Mouse (Mus musculus): ENCODE results near the gene Eno4.
"Not testable (repeated sequence)": the region's sequence is repeated elsewhere in the genome, so short reads cannot be mapped to it uniquely, and the experiment has no call there.

Gene Eno4

GRCm38 (mm10) chr19:58942841-58943828 is at the start of gene Eno4, which contains the start of gene Hspa12a:
Gene Eno4 (plus strand): TSS chr19:58943425.
Gene Hspa12a (minus strand): TSS chr19:58943654.
- peak; percentile 89 to 90 for DNase-seq

- DNase-seq, result no peak
Observed at GRCm38 (mm10) chr19:58896216-58896615, 47.0 kb upstream of the Eno4 start.

DNA sequence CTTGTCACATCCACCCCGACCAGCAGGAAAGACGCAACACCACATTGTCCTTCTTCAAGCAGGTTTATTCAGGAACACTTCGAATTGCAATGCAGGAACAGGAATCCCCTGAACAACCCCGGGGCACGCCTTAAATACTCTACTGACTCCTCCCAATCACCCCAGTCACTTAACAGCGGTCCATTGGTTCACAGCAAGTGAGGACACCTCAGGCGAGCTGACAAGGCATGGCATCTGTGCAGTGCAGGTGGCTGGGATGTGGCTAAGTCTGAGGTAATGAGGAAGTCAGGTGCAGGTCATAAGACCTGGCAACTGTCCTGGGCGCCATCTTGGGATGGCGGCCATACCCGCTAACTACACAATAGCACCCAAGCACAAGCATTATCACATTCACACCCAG is 42.8 kb upstream of the Eno4 start:
- not testable (repeated sequence) for DNase-seq

- no peak for DNase-seq
Observed at GRCm38 (mm10) chr19:58903079-58903898, 39.9 kb upstream of the Eno4 start.

DNA sequence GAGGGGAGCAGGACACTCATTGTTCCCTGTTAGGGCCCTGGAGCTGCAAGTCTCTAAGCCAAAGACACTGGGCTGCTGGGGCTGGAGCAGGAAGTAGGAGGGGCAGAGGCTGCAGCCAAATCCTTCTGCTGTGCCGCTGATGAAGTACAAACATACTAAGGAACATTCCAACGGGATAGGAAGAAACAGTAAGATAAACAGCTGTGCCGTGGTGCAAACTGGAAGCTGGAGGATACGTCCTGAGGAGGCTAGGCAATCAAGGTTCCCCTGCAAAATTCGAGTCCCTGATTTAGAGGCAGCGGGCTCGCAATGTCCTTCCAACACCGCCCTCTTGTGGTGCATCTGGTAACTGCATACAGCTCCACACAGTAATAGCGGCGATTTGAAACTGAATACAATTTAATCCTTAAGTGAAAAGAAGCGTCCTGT is 39.3 kb upstream of the Eno4 start:
- DNase-seq, result peak; percentile 13 to 16

GRCm38 (mm10) chr19:58906685-58907084 is 36.5 kb upstream of the Eno4 start:
- no peak for DNase-seq

DNA sequence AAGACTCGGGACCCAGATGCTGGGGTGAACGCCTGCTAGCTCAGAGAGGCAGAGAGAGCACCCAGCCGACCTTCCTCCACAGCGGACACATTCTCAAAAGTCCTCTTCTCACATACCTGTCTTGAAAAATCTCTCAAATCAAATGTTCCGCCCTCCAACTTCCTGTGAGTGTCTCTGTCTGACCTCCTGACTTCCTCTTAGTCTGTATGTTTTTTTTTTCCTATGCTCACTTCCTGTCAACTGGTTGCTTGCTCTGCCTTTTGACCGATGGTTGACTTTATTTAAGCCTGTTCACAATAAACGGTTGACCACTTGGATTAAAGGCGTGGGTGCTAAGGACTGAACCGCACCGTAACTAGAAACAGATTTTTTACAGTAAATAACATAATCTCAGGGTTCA is 35.2 kb upstream of the Eno4 start:
- no peak for DNase-seq

DNA sequence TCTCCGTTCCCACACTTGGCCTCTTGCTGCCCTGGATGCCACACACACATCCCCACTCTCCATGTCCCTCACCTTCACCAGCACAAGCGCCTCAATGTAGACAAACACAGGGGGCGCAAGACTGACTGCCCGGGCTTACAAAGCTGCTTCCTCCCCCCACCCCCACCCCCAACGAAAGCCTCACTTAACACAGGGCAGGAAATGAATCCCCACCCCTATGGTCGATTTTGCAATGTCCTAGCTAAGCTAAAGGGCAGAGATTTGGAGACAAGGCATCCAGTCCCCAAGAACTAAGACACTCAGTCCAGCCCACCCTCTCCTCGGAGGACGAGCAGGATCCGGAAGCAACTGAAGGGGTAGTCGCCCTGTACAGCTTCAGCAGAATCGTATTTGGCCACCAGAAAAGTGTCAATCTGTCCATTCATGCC is 32.3 kb upstream of the Eno4 start:
- DNase-seq, result peak in 1 of 2 experiments; percentile 9

- peak; percentile 32 to 41 for DNase-seq
Observed at GRCm38 (mm10) chr19:58911386-58911785, 31.8 kb upstream of the Eno4 start.

DNA sequence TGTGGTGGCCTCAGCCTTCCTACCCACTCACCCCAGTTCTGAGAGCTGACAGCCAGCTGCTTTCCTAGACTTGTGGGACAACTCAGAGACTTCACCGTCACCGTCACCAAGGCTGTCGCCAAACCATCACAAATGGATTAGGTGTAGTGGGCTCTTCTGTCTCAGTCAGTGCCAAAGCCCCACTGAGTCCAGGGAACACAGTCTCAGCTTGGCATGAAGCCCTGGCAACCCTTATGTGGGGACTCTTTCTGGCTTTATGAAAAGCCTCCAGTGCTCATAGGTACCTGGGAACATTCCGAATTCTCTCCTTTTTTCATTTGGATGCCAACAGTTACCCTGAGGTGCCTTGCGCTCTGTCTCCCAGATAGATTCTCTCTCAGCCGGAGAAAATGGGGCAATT is 29.9 kb upstream of the Eno4 start:
- DNase-seq, result no peak

DNA sequence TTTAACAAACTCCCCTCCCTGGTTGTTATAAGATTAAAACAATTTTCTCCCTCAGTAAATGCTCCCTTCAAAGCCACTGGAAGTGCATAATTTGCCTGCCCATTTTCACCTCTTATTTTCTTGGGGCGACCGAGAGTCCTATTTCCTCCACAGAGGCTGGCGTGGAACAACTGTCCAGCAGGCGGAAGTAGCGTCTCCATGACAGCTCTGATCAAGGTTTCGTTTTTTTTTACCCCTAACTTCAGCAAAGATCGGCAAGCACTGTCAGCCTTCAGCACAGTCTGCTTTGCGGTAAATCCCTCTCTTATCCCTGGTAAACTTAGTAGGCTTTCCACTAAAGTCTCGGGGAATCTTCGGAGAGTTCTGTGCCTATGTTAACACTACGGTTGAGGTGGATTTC is 24.6 kb upstream of the Eno4 start:
- DNase-seq, result no peak

DNA sequence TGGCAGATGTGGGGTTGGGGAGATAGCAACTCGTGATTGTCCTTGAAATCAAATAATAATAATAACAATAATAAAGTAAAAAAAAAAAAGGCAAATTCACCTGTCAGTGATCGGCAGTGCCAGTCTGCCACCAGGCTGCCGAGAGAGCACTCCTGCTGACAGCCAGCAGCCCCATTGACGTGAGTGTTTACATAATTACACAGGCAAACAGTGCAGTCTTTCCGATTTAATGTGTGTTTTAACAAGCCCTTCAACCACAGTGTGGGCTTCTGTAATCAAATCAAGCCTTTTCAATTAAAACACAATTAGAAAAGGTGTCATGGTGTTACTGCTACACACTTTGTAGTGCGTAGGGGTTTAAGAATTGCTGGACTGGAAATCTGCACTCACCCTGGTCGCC is 24.1 kb upstream of the Eno4 start:
- no peak for DNase-seq

DNA sequence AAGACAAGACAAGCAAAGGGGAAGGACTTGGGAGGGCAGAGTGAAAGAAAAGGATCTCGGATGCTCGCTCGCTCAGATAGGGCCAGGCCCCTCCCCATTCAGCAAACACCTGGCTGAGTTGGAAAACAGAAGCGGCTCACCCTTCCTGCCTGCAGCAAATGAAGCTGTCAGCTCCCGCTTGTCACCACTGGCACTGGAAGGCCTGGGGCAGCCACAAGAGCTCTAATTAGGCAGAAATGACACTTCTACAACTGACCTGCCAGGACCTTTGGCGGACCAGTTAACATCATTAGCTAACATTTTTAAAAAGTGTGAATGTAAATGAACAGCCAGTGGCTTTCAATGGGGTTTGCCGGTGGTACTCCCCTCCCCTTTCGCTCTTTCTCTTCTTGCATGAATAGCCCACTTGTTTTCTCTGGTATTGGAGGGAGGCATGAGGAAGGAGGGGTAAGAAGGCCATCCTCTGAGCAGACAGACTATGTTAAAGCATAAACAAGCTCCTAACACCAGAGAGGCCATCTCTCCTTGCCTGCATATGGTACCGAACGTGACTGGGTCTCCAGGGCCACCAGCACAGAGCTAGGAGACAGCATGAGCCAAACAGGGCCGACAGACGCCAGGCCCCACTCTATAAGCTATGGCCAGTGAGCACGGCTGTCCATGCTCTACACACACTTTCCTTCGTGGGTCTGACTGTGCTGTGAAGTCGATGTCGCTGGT is 12.0 kb upstream of the Eno4 start:
- DNase-seq, result no peak

GRCm38 (mm10) chr19:58933062-58933461 is 10.2 kb upstream of the Eno4 start:
- no peak for DNase-seq

- DNase-seq, result no peak
Observed at GRCm38 (mm10) chr19:58945959-58946358, 2.7 kb downstream of the Eno4 start.

DNA sequence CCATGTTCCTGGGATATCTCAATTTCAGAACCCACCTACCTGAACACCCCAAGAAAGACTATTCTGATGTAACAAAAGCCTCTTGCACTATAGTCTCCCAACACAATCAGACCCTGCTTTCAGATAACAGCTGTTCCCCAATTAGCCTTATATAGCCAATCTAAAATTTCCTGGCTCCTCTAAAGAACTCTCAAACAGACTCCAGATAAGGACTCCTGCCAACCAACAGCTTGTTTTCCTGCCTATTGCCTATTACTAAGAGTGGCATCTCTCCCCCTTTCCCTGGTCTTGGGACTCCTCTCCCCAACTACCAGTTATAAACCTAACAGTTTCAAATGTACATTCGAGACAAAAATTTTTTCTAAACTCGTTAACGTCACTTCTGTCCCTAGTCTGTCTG is 8.3 kb downstream of the Eno4 start:
- DNase-seq, result no peak

GRCm38 (mm10) chr19:58952236-58952635 is 9.0 kb downstream of the Eno4 start:
- DNase-seq, result no peak

- DNase-seq, result no peak
Observed at GRCm38 (mm10) chr19:58954779-58955178, 11.6 kb downstream of the Eno4 start.

DNA sequence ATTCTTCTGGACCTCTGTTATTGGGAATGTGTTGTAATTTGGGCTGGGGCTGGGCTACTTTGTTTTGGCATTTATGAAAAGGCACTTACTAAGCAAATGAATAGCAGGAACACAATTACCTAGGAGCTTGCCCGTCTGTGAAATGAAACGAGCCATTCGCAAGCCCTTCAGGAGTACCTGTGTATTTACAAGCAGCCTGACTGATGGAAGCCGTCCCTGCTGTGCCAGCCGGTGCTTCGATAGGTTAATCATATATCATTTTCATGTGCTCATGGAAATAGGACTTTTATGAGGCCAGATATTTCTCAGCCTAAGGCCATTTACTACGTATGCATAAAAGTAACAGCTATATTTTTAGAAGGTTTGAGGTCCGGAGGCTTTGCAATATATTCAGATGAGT is 19.8 kb downstream of the Eno4 start:
- no peak for DNase-seq

DNA sequence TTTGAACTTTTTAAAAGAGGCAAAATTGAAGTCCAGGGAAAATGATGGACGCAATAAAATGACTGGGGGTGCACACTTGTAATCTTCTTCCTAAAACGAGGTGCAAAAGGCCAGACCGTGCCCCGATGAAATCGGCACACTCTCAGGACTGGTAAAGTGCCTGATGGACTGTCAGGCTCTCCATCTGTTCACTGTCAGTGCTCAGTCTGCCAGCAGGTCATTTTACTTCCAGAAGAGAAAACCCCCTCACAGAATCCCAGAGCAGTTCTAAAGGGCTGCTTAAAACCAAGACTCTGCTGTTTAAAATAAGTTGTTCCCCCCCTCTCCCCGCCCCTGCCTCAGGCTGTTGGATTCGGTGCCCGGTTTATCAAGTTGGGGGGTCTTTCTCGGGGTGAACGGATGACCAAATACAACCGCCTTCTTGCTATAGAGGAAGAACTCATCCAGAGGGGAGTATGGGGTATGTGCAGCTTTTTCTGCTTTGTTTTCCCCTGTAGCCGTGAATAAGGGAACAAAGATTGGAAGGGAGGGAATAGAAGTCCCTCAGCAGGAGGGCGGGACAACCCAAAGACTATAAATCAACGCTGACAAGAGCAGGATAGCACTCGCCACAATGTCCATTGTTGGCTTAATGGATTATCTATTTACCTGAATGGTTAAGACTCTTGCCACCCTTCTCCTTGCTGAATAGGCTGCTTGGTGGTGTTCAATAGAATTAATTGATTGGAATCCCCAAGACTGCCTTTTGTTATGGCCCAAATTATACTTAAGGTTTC is 25.7 kb downstream of the Eno4 start:
- DNase-seq, result no peak

DNA sequence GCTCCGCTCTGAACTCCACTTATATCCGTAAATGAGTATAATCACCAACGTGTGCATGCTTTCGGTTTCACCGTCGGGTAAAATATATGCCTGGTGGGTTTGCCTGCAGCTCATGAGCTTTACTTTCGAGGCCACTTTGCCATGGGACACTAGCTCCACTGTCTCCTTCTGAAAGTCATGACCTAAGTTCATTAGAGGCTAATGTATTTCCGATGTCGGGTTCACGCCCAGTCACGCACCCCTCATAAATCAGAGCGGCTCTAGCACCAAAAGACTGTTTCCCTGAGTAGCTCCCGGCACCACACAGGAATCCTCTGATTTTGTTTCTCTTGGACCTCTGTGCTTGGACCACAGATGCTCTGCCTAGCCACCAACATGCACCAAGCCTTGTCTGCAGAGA is 27.6 kb downstream of the Eno4 start:
- DNase-seq, result no peak

- DNase-seq, result no peak
Observed at GRCm38 (mm10) chr19:58974126-58974525, 30.9 kb downstream of the Eno4 start.
